Mouse (Mus musculus) embryo, embryonic 10.5 days (tissue): ENCODE results near the gene Sar1b.

Experiments
- DNase-seq: peaks from one replicate; pipeline ENCODE4 v3.0.0-alpha.2; 2015; ENCODE audit warnings: low spot score

Gene Sar1b

GRCm38 (mm10) chr11:51831962-51832909 is 68.7 kb downstream of the Sar1b start:
- DNase-seq, result no peak

- DNase-seq, result no peak
Observed at GRCm38 (mm10) chr11:51832992-51833391, 69.5 kb downstream of the Sar1b start.

- DNase-seq, result no peak
Observed at GRCm38 (mm10) chr11:51833393-51834066, 70.0 kb downstream of the Sar1b start.

- DNase-seq, result no peak
Observed at GRCm38 (mm10) chr11:51834067-51834411, 70.6 kb downstream of the Sar1b start.

- DNase-seq, result no peak
Observed at GRCm38 (mm10) chr11:51835598-51835997, 72.1 kb downstream of the Sar1b start.

GRCm38 (mm10) chr11:51836506-51836905 is 73.0 kb downstream of the Sar1b start:
- no peak for DNase-seq

- no peak for DNase-seq
Observed at GRCm38 (mm10) chr11:51837164-51838153, 74.0 kb downstream of the Sar1b start.

GRCm38 (mm10) chr11:51839106-51839505 is 75.6 kb downstream of the Sar1b start:
- no peak for DNase-seq

- DNase-seq, result no peak
Observed at GRCm38 (mm10) chr11:51839973-51840372, 76.5 kb downstream of the Sar1b start.

- no peak for DNase-seq
Observed at GRCm38 (mm10) chr11:51840657-51841056, 77.2 kb downstream of the Sar1b start.

GRCm38 (mm10) chr11:51841149-51841548 is 77.7 kb downstream of the Sar1b start:
- no peak for DNase-seq
